ENCODE assay signal across 9 mouse cellular contexts in the genomic region with DNA sequence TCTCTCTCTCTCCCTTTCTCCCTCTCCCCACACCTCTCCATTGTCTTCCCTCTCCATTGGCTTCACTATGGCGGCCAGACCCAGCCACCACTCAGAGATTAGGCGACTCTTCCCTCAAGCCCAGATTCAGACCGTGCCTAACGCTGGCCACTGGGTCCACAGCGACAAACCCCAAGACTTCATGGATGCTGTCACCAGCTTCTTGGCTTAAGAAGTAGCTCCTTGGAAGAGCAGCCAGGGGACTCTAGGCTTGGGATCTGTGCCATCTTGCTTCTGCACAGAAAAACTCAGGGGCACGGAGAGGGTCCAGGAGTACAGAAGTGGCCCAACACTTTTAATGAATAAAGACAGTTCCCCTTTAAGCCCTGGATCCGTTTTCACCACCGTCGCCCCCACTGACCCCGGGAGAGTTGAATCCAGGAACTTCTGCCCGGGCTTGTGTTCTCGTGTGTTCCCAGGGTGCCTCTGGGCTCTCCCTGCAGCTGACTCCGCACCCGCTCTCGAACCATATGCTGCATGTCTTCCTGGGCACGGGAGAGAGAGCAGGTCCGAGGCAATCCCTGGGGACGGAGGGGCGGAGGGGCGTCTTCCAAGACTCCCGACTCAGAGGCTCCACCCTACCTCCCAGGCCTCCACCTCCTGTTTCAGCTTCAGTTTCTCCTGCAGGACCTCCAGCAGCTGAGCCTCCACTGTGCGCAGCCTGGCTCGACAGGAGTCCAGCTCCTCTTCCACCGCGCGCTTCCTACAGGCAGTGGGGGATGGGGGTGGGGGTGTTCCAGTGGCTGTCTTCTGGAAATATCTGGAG. TPM values are rescaled to one million over a fixed set of nuclear protein-coding genes. Genes with fewer than 3 reads are reported as not detected.
DNase-seq lines count a peak whose midpoint lies in the region; ATAC-seq lines count a peak whose summit lies in the region.
"Had no signal": no experiment of that assay in that cellular context is flagged by ENCODE, and none has a peak within 500 bp of the region (broad histone marks: within the 10 kb centered on the region; RNA-seq: fewer than 3 reads in every experiment).

No protein-coding gene starts in this region.

- H3K9ac ChIP-seq in hindbrain, embryonic 13.5 days = peak overlapping the region; percentile 53; the same call in 1 of the 2 replicates
- H3K9ac ChIP-seq in midbrain, embryonic 11.5 days (ENCODE audit: low read length) = peak overlapping the region; percentile 5; the same call in 1 of the 2 replicates

- peak overlapping the region; percentile 22 for H3K4me2 ChIP-seq in hindbrain, embryonic 13.5 days
- H3K4me2 ChIP-seq in midbrain, embryonic 11.5 days = no peak overlapping the region; the same call in none of the 2 replicates

- 0 out of 2 replicates have a peak overlapping the region, but pooled peaks have one; percentile 4 for H3K4me3 ChIP-seq in hindbrain, embryonic 13.5 days
- H3K4me3 ChIP-seq in midbrain, embryonic 11.5 days (ENCODE audit: low read depth, low read length) = no peak overlapping the region

- H3K27me3 ChIP-seq in hindbrain, embryonic 13.5 days = no peaks in the 10 kb centered on the region
- no peaks in the 10 kb centered on the region for H3K27me3 ChIP-seq in midbrain, embryonic 11.5 days (ENCODE audit: control insufficient read depth, insufficient read depth, low read length)

- 20% methylated on average over 26 of the region's 26 CpGs for WGBS in hindbrain, embryonic 13.5 days
- WGBS in midbrain, embryonic 11.5 days = 23% methylated on average over 26 of the region's 26 CpGs

- H3K9me3 ChIP-seq in hindbrain, embryonic 13.5 days = no peaks in the 10 kb centered on the region
- H3K9me3 ChIP-seq in midbrain, embryonic 11.5 days (ENCODE audit: control insufficient read depth, low read length) = no peaks in the 10 kb centered on the region

- intact Hi-C loops in heart, postnatal 36 days (cut with DNase I) = loop anchor here (2.0 to 10.0 kb wide), 2 partner anchors 67 to 273 kb away; a partner anchor contains a TSS
- intact Hi-C loops in left cerebral cortex, postnatal 14 days (cut with DNase I) = loop anchor here (5.0 kb wide), 1 partner anchor 175 kb away; a partner anchor contains a TSS

- DNase-seq in heart, adult 11 months = peak; percentile 94
- no peak for DNase-seq in heart, postnatal 36 days
- DNase-seq in embryo, embryonic 10 days (ENCODE audit: low spot score) = peak; percentile 47
- DNase-seq in midbrain, embryonic 11.5 days (ENCODE audit: low spot score, missing footprints) = no peak
- DNase-seq in frontal cortex, postnatal 14 days (ENCODE audit: low spot score in 2 of 2) = no peak
- no peak for DNase-seq in right cerebral cortex, postnatal 25 days
- no peak for DNase-seq in left cerebral cortex, postnatal 14 days (ENCODE audit: low spot score in 2 of 2)

- ATAC-seq in hindbrain, embryonic 13.5 days (ENCODE audit: low FRiP score) = no peak
- no peak for ATAC-seq in midbrain, embryonic 11.5 days (ENCODE audit: low FRiP score)

- no peaks in the 10 kb centered on the region for H3K36me3 ChIP-seq in hindbrain, embryonic 13.5 days
- no peaks in the 10 kb centered on the region for H3K36me3 ChIP-seq in midbrain, embryonic 11.5 days (ENCODE audit: control insufficient read depth, insufficient read depth, low read length)

- H3K4me1 ChIP-seq in hindbrain, embryonic 13.5 days (replicated peaks) = peaks cover 35% of the 10 kb centered on the region
- H3K4me1 ChIP-seq in midbrain, embryonic 11.5 days (ENCODE audit: control insufficient read depth, insufficient read depth, low read length) = peaks cover 25% of the 10 kb centered on the region

- no peak overlapping the region for H3K27ac ChIP-seq in hindbrain, embryonic 13.5 days
- no peak overlapping the region for H3K27ac ChIP-seq in midbrain, embryonic 11.5 days (ENCODE audit: low read depth, low read length)

RNA-seq across cellular contexts. Expression of a gene that starts 3.1 kb away (rescaled TPM):
- total RNA-seq in heart, postnatal 36 days (2021) = 10 to 100 TPM; 63.6 to 68.4 TPM
- polyA plus RNA-seq in hindbrain, embryonic 13.5 days (2015; fragmentation: Nextera tagmentation; extraction: Ambion mirVana) = 64.6 and 65.0 TPM in 2 replicates
- 37.8 and 41.2 TPM in 2 replicates for polyA plus RNA-seq in midbrain, embryonic 11.5 days (2014; fragmentation: Nextera tagmentation; extraction: Ambion mirVana)
- total RNA-seq in left cerebral cortex, postnatal 14 days (2021) = 10 to 100 TPM; 41.2 to 42.0 TPM

RNA-seq across cellular contexts. Expression of a gene that starts 11.3 kb away (rescaled TPM):
- 1 to 10 TPM; 1.7 to 2.0 TPM for total RNA-seq in heart, postnatal 36 days (2021)
- 78.4 and 78.9 TPM in 2 replicates for polyA plus RNA-seq in hindbrain, embryonic 13.5 days (2015; fragmentation: Nextera tagmentation; extraction: Ambion mirVana)
- polyA plus RNA-seq in midbrain, embryonic 11.5 days (2014; fragmentation: Nextera tagmentation; extraction: Ambion mirVana) = 16.1 and 17.7 TPM in 2 replicates
- total RNA-seq in left cerebral cortex, postnatal 14 days (2021) = 100 to 1,000 TPM; 413 to 473 TPM

RNA-seq across cellular contexts. Expression of a gene that starts 26.0 kb away (rescaled TPM):
- total RNA-seq in heart, postnatal 36 days (2021) = under 1 TPM in 1 of 2 experiments, not detected in 1; 0.22 TPM
- polyA plus RNA-seq in hindbrain, embryonic 13.5 days (2015; fragmentation: Nextera tagmentation; extraction: Ambion mirVana) = 2.3 and 2.8 TPM in 2 replicates
- polyA plus RNA-seq in midbrain, embryonic 11.5 days (2014; fragmentation: Nextera tagmentation; extraction: Ambion mirVana) = 0.59 and 1.4 TPM in 2 replicates
- 1 to 10 TPM in 1 of 2 experiments, under 1 TPM in 1; 0.37 to 1.7 TPM for total RNA-seq in left cerebral cortex, postnatal 14 days (2021)
- total RNA-seq: neutrophil, adult 5-6 weeks had no signal

RNA-seq across cellular contexts. Expression of a gene that starts 52.0 kb away (rescaled TPM):
- 10 to 100 TPM; 38.5 to 40.4 TPM for total RNA-seq in heart, postnatal 36 days (2021)
- 37.4 and 38.8 TPM in 2 replicates for polyA plus RNA-seq in hindbrain, embryonic 13.5 days (2015; fragmentation: Nextera tagmentation; extraction: Ambion mirVana)
- polyA plus RNA-seq in midbrain, embryonic 11.5 days (2014; fragmentation: Nextera tagmentation; extraction: Ambion mirVana) = 30.0 and 30.2 TPM in 2 replicates
- 10 to 100 TPM; 41.6 to 42.9 TPM for total RNA-seq in left cerebral cortex, postnatal 14 days (2021)

RNA-seq across cellular contexts. Expression of a gene that starts 52.7 kb away (rescaled TPM):
- total RNA-seq in heart, postnatal 36 days (2021) = 10 to 100 TPM; 21.2 to 24.7 TPM
- polyA plus RNA-seq in hindbrain, embryonic 13.5 days (2015; fragmentation: Nextera tagmentation; extraction: Ambion mirVana) = 79.1 and 93.5 TPM in 2 replicates
- 105 and 116 TPM in 2 replicates for polyA plus RNA-seq in midbrain, embryonic 11.5 days (2014; fragmentation: Nextera tagmentation; extraction: Ambion mirVana)
- total RNA-seq in left cerebral cortex, postnatal 14 days (2021) = 10 to 100 TPM; 34.0 to 55.7 TPM

Comparison
In these comparisons a context has a peak if more than half of its experiments do, and no peak if none do; other contexts are left out.
1. DNase-seq: peak in heart, adult 11 months (single experiment) and embryo, embryonic 10 days (single experiment); none in heart, postnatal 36 days (0 of 2), midbrain, embryonic 11.5 days (single experiment), frontal cortex, postnatal 14 days (0 of 2), right cerebral cortex, postnatal 25 days (single experiment) and left cerebral cortex, postnatal 14 days (0 of 2).
2. RNA of a gene that starts 11.3 kb away (total RNA-seq): 413 to 473 TPM in left cerebral cortex, postnatal 14 days; 1.7 to 2.0 TPM in heart, postnatal 36 days; every median in the first group is over 100 times any median in the second.